Mouse (Mus musculus) small intestine, adult 10 weeks (tissue): ENCODE results near the gene Pced1b. TPM values are rescaled to one million over a fixed set of nuclear protein-coding genes. Genes with fewer than 3 reads are reported as not detected.

ENCODE experiments used
- polyA plus RNA-seq: library from polyadenylated mRNA; stranded (reverse); fragments of 350-450 nt; fragmentation: Illumina TruSeq; extraction: RNeasy Lipid Tissue Mini Kit (QIAGEN cat#74804); gene quantifications from one replicate; pipeline ENCODE4 v1.2.3, GENCODE M21; 2014; ENCODE audit warnings: low replicate concordance

Gene Pced1b
- 0.22 TPM for polyA plus RNA-seq

GRCm38 (mm10) chr15:97246911-97247790, at the start of gene Pced1b, which contains the start of gene Amigo2:
Gene Pced1b, plus strand, starts transcription at chr15:97247107.
Gene Amigo2, minus strand, starts transcription at chr15:97247287.

Other genes with a start within 250 kb of the Pced1b start
- 2.3 TPM for gene Slc38a4, start 191.2 kb upstream of the Pced1b start, polyA plus RNA-seq
- gene Amigo2, start 180 bp downstream of the Pced1b start, polyA plus RNA-seq: 5.0 TPM